Mouse (Mus musculus): ENCODE results near the gene Olfr1303.

The Olfr1303 gene

DNA sequence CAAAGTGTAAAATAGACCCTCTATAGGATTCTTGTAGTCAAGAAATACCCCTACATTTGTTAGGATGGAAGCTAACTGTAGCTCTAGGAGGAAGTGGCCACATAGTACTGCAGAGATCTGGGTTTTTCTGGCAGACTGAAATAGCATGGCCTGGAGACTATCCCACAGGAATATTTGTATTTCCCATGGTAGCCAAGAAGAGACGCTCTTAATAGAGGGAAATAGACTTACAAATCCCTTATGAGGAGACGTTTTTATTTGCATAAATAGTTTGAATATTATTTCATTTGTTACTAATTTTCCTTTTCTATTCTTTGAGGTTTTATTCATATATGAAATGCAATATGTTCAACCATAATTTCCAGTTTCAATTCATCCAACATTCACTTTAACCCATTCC is at the start of gene Olfr1303:
Olfr1303 (minus strand) TSS at position 101 of the 400 bp plus-strand sequence.
- no peak for DNase-seq (ENCODE audit: low read depth, low spot score)

DNA sequence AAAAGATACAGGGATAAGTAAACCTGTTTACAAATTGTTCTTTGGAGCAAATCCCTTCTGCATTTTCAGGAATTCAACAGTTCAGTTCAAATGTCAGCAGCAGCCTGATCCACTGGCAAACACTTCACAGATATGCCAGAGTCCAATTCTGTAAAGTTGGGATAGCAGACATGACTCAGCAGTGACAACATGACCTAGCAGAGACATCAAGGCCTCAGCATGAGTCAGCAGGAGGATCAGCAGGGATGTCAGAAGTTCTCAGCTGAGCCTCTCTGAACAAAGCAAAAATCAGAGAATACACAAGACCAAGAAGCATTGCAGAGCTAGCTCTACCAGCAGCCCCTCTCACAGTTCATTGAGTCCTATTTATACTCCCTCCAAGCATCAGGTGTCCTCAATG is 7.2 kb downstream of the Olfr1303 start:
- no peak for DNase-seq (ENCODE audit: low read depth, low spot score)

- DNase-seq (ENCODE audit: low read depth, low spot score) = no peak
These were observed 43.0 kb downstream of the Olfr1303 start, which contains the start of gene Olfr1302 for GRCm38 (mm10) chr2:111777129-111777528. Gene Olfr1302, plus strand, starts transcription at chr2:111777429.

Data from telencephalon, adult 2 months (tissue).